Mouse (Mus musculus): ENCODE results near the gene Defb30. TPM values are rescaled to one million over a fixed set of nuclear protein-coding genes. Genes with fewer than 3 reads are reported as not detected.

Gene Defb30
- polyA plus RNA-seq, 1 experiment = not detected

- Histone ChIP-seq H3K27me3 (replicated peaks; ENCODE audit: control insufficient read depth, insufficient read depth, low read length) (no peaks in the 10 kb centered on the region), H3K27ac (ENCODE audit: insufficient read depth, low read depth, low read length) (no peak overlapping the region), H3K36me3 (ENCODE audit: control insufficient read depth, insufficient read depth, low read length) (no peaks in the 10 kb centered on the region), H3K4me1 (ENCODE audit: control insufficient read depth, insufficient read depth, low read length) (no peaks in the 10 kb centered on the region), H3K4me3 (ENCODE audit: insufficient read depth, low read depth, low read length) (no peak overlapping the region)
- no peak for TF ChIP-seq POLR2A (IDR thresholded peaks at IDR 0.05; ENCODE audit: low read depth, low read length)
- no peak for TF ChIP-seq CTCF (conservative IDR thresholded peaks at IDR 0.05; ENCODE audit: insufficient read depth, insufficient read length, low read depth, low read length)
- no peak for DNase-seq
- WGBS = 78% methylated on average over 4 of the region's 4 CpGs
Observed at GRCm38 (mm10) chr14:62998977-62999376, 50.8 kb downstream of the Defb30 start.

- H3K4me1 ChIP-seq (ENCODE audit: control insufficient read depth, insufficient read depth, low read length) = no peaks in the 10 kb centered on the region
- H3K27me3 ChIP-seq (replicated peaks; ENCODE audit: control insufficient read depth, insufficient read depth, low read length) = no peaks in the 10 kb centered on the region
- no peak for DNase-seq
- no peak within 1 kb of the TSS for H3K4me3 ChIP-seq (ENCODE audit: insufficient read depth, low read depth, low read length)
- no peaks in the 10 kb centered on the region for H3K36me3 ChIP-seq (ENCODE audit: control insufficient read depth, insufficient read depth, low read length)
- WGBS = 41% methylated on average over 8 of the region's 8 CpGs
- no peak within 1 kb of the TSS for H3K27ac ChIP-seq (ENCODE audit: insufficient read depth, low read depth, low read length)
- TF ChIP-seq CTCF (conservative IDR thresholded peaks at IDR 0.05; ENCODE audit: insufficient read depth, insufficient read length, low read depth, low read length) = no peak
- TF ChIP-seq POLR2A (IDR thresholded peaks at IDR 0.05; ENCODE audit: low read depth, low read length) = no peak
Observed at GRCm38 (mm10) chr14:62997777-62998176, 52.0 kb downstream of the Defb30 start, which contains the start of gene Defb47. TSS of gene Defb47 (plus strand) at chr14:62998077.

GRCm38 (mm10) chr14:62991849-62992510, 57.8 kb downstream of the Defb30 start:
- DNase-seq = no peak
- WGBS = 80% methylated on average over 7 of the region's 7 CpGs
- H3K36me3 ChIP-seq (ENCODE audit: control insufficient read depth, insufficient read depth, low read length) = no peaks in the 10 kb centered on the region
- no peak overlapping the region for H3K27ac ChIP-seq (ENCODE audit: insufficient read depth, low read depth, low read length)
- H3K4me3 ChIP-seq (ENCODE audit: insufficient read depth, low read depth, low read length) = no peak overlapping the region
- H3K27me3 ChIP-seq (replicated peaks; ENCODE audit: control insufficient read depth, insufficient read depth, low read length) = no peaks in the 10 kb centered on the region
- H3K4me1 ChIP-seq (ENCODE audit: control insufficient read depth, insufficient read depth, low read length) = no peaks in the 10 kb centered on the region
- no peak for TF ChIP-seq CTCF (conservative IDR thresholded peaks at IDR 0.05; ENCODE audit: insufficient read depth, insufficient read length, low read depth, low read length)
- no peak for TF ChIP-seq POLR2A (IDR thresholded peaks at IDR 0.05; ENCODE audit: low read depth, low read length)

- no peak for TF ChIP-seq POLR2A (IDR thresholded peaks at IDR 0.05; ENCODE audit: low read depth, low read length)
- Histone ChIP-seq H3K4me1 (ENCODE audit: control insufficient read depth, insufficient read depth, low read length) (no peaks in the 10 kb centered on the region), H3K4me3 (ENCODE audit: insufficient read depth, low read depth, low read length) (no peak overlapping the region), H3K27ac (ENCODE audit: insufficient read depth, low read depth, low read length) (no peak overlapping the region), H3K36me3 (ENCODE audit: control insufficient read depth, insufficient read depth, low read length) (no peaks in the 10 kb centered on the region), H3K27me3 (replicated peaks; ENCODE audit: control insufficient read depth, insufficient read depth, low read length) (no peaks in the 10 kb centered on the region)
- DNase-seq = no peak
- WGBS = 70% methylated on average over 3 of the region's 3 CpGs
Observed at GRCm38 (mm10) chr14:62991271-62991670, 58.5 kb downstream of the Defb30 start.

- H3K27me3 ChIP-seq (replicated peaks; ENCODE audit: control insufficient read depth, insufficient read depth, low read length) = no peaks in the 10 kb centered on the region
- 82% methylated on average over 1 of the region's 1 CpGs for WGBS
- no peaks in the 10 kb centered on the region for H3K4me1 ChIP-seq (ENCODE audit: control insufficient read depth, insufficient read depth, low read length)
- DNase-seq = no peak
- no peaks in the 10 kb centered on the region for H3K36me3 ChIP-seq (ENCODE audit: control insufficient read depth, insufficient read depth, low read length)
- TF ChIP-seq CTCF (conservative IDR thresholded peaks at IDR 0.05; ENCODE audit: insufficient read depth, insufficient read length, low read depth, low read length) = no peak
- TF ChIP-seq POLR2A (IDR thresholded peaks at IDR 0.05; ENCODE audit: low read depth, low read length) = no peak
- no peak within 1 kb of the TSS for H3K4me3 ChIP-seq (ENCODE audit: insufficient read depth, low read depth, low read length)
- no peak within 1 kb of the TSS for H3K27ac ChIP-seq (ENCODE audit: insufficient read depth, low read depth, low read length)
Observed at GRCm38 (mm10) chr14:62984410-62984809, 65.3 kb downstream of the Defb30 start, which contains the start of gene Defb48. TSS of gene Defb48 (minus strand) at chr14:62984510.

Other genes with a start within 250 kb of the Defb30 start
- gene Wdfy2, start 212.3 kb downstream of the Defb30 start, polyA plus RNA-seq (2012; rRNA removed) = 7.7 and 8.3 TPM in 2 replicates
- gene Defb48, start 65.5 kb downstream of the Defb30 start, polyA plus RNA-seq (2012; rRNA removed) = not detected in 2 replicates
- gene Defb47, start 51.9 kb downstream of the Defb30 start, polyA plus RNA-seq (2012; rRNA removed) = not detected in 2 replicates
- not detected in 2 replicates for gene Defb43, start 38.2 kb downstream of the Defb30 start, polyA plus RNA-seq (2012; rRNA removed)
- gene Defb42, start 3.0 kb downstream of the Defb30 start, polyA plus RNA-seq (2012; rRNA removed) = 4.7 and 5.7 TPM in 2 replicates